Mouse (Mus musculus) thymus, adult 2 months (tissue): ENCODE data around the gene Ankrd52.

Experiments
- CTCF ChIP-seq: fragments of 200-500 bp; IDR thresholded peaks from 2 replicates; pipeline ENCODE4 v1.5.1; 2012; ENCODE audit warnings: mild to moderate bottlenecking, control low read depth, low read length, moderate library complexity, borderline replicate concordance; ENCODE audit not compliant: control insufficient read depth, poor library complexity, insufficient read depth; ENCODE audit errors: extremely low read depth
- POLR2A ChIP-seq: fragments of 200-500 bp; IDR thresholded peaks from 2 replicates; pipeline ENCODE4 v1.6.1; 2012; ENCODE audit warnings: mild to moderate bottlenecking, low read length, control low read depth, moderate library complexity; ENCODE audit not compliant: control insufficient read depth, poor library complexity, insufficient read depth; ENCODE audit errors: extremely low read depth

DNA sequence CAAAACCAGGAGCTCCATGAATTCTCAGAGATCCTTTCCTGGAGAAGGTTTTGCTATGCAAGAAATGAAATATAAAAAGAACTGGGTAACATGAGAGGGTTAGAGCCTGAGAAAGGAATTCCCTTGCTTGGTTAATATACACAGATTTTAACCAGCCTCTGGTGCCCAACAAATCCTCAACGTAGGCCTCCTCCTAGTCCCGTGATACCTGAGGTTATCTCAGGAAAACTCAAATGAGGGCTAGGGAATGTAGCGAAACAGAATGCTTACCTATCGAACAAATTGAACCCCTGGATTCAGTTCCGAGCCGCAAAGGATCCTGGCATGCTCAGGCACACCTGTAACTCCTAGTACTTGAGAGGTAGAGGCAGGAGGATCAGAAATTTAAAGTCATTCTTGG is 80.8 kb downstream of the Ankrd52 start:
- TF ChIP-seq CTCF (no peak), POLR2A (no peak)
